Mouse (Mus musculus) CH12.LX (cell line): ENCODE results near the gene Ccnt1. TPM values are rescaled to one million over a fixed set of nuclear protein-coding genes. Genes with fewer than 3 reads are reported as not detected.

ENCODE experiments used
- DNase-seq: peaks from one replicate; pipeline ENCODE4 v3.0.0-alpha.2; 2013; ENCODE audit errors: extremely low read depth
- H3K27ac ChIP-seq: 2 replicates; pipeline ENCODE4 v1.5.1; 2012; ENCODE audit warnings: low read depth, mild to moderate bottlenecking, control low read depth, moderate library complexity; ENCODE audit not compliant: insufficient read depth
- H3K27me3 ChIP-seq: replicated peaks from 2 replicates; pipeline ENCODE3; 2012; ENCODE audit warnings: inconsistent platforms
- H3K36me3 ChIP-seq, 2 experiments: replicated peaks in 1 of 2; 2 replicates each; pipeline versions ENCODE3 to v1.6.1; 2012; ENCODE audit warnings: inconsistent platforms in 1 of 2, low read length in 1 of 2, mild to moderate bottlenecking in 1 of 2, mixed read lengths in 1 of 2, moderate library complexity in 1 of 2; ENCODE audit not compliant: control insufficient read depth in 1 of 2, insufficient read depth in 1 of 2
- H3K4me1 ChIP-seq, 2 experiments: 2 replicates each; pipeline ENCODE4 v1.6.1; 2012; ENCODE audit warnings: inconsistent platforms in 1 of 2, moderate library complexity in 1 of 2; ENCODE audit not compliant: insufficient read depth in 2 of 2, control insufficient read depth in 1 of 2
- H3K4me2 ChIP-seq: 2 replicates; pipeline ENCODE4 v1.6.1; 2012; ENCODE audit warnings: low read depth, mild to moderate bottlenecking, control low read depth; ENCODE audit not compliant: poor library complexity, insufficient read depth, severe bottlenecking
- H3K4me3 ChIP-seq, 3 experiments: fragments of 150-350 bp in 1 of 3; sonication (generic) in 1 of 3; replicated peaks in 1 of 3; 2 replicates each; pipeline versions ENCODE3 to v1.5.1; 2011 to 2012; ENCODE audit warnings: low read depth in 2 of 3, low read length in 2 of 3, mild to moderate bottlenecking in 2 of 3, moderate library complexity in 2 of 3, control low read depth in 1 of 3, improper control_type of control experiment in 1 of 3, inconsistent platforms in 1 of 3, mixed read lengths in 1 of 3; ENCODE audit not compliant: poor library complexity in 1 of 3
- H3K79me2 ChIP-seq: replicated peaks from 2 replicates; pipeline ENCODE4 v1.6.1; 2012; ENCODE audit warnings: mild to moderate bottlenecking, moderate library complexity; ENCODE audit not compliant: control insufficient read depth, poor library complexity, insufficient read depth, severe bottlenecking; ENCODE audit errors: extremely low read depth
- H3K9ac ChIP-seq: 2 replicates; pipeline ENCODE4 v1.6.1; 2012; ENCODE audit warnings: low read depth, mild to moderate bottlenecking, control low read depth, moderate library complexity; ENCODE audit not compliant: insufficient read depth
- H3K9me3 ChIP-seq: replicated peaks from 2 replicates; pipeline ENCODE3; 2012; ENCODE audit warnings: low read length, inconsistent platforms, mixed read lengths
- CHD1 ChIP-seq: IDR thresholded peaks from 2 replicates; pipeline ENCODE4 v1.6.1; 2012; ENCODE audit warnings: low read depth, low read length, improper control_type of control experiment, inconsistent platforms
- CHD2 ChIP-seq: IDR thresholded peaks from 2 replicates; pipeline ENCODE4 v1.6.1; 2011; ENCODE audit warnings: low read length, improper control_type of control experiment
- CTCF ChIP-seq, 2 experiments: IDR thresholded peaks in 1 of 2; conservative IDR thresholded peaks in 1 of 2; 2 replicates each; pipeline ENCODE4 v1.5.1; 2011 to 2012; ENCODE audit warnings: low read depth in 2 of 2, low read length in 2 of 2, improper control_type of control experiment in 1 of 2, inconsistent platforms in 1 of 2, mild to moderate bottlenecking in 1 of 2, moderate library complexity in 1 of 2
- E2F4 ChIP-seq: IDR thresholded peaks from 2 replicates; pipeline ENCODE4 v1.6.1; 2011; ENCODE audit warnings: low read depth, low read length, improper control_type of control experiment; ENCODE audit not compliant: insufficient replicate concordance
- ELF1 ChIP-seq: IDR thresholded peaks from 2 replicates; pipeline ENCODE4 v1.6.1; 2014; ENCODE audit warnings: low read depth, mild to moderate bottlenecking, inconsistent platforms, low read length, improper control_type of control experiment
- ETS1 ChIP-seq: conservative IDR thresholded peaks from 2 replicates; pipeline ENCODE4 v1.6.1; 2012; ENCODE audit warnings: low read depth, mild to moderate bottlenecking, inconsistent platforms, low read length, improper control_type of control experiment, moderate library complexity
- IRF4 ChIP-seq: IDR thresholded peaks from 2 replicates; pipeline ENCODE4 v1.6.1; 2014; ENCODE audit warnings: low read depth, mild to moderate bottlenecking, inconsistent platforms, low read length, improper control_type of control experiment
- JUN ChIP-seq: IDR thresholded peaks from 2 replicates; pipeline ENCODE4 v1.6.1; 2011; ENCODE audit warnings: low read depth, mild to moderate bottlenecking, low read length, improper control_type of control experiment, moderate library complexity; ENCODE audit not compliant: insufficient read depth
- JUND ChIP-seq: conservative IDR thresholded peaks from 2 replicates; pipeline ENCODE4 v1.6.1; 2011; ENCODE audit warnings: low read depth, low read length, improper control_type of control experiment
- KAT2A ChIP-seq: IDR thresholded peaks from 2 replicates; pipeline ENCODE4 v1.6.1; 2012; ENCODE audit warnings: low read length, improper control_type of control experiment, inconsistent platforms; ENCODE audit not compliant: insufficient replicate concordance
- MAFK ChIP-seq: IDR thresholded peaks from 2 replicates; pipeline ENCODE4 v1.6.1; 2011; ENCODE audit warnings: low read length, improper control_type of control experiment; ENCODE audit not compliant: insufficient replicate concordance
- MAX ChIP-seq: IDR thresholded peaks from 2 replicates; pipeline ENCODE4 v1.6.1; 2011; ENCODE audit warnings: low read length, improper control_type of control experiment
- MAZ ChIP-seq: IDR thresholded peaks from 2 replicates; pipeline ENCODE4 v1.6.1; 2012; ENCODE audit warnings: low read depth, mild to moderate bottlenecking, inconsistent platforms, low read length, improper control_type of control experiment, moderate library complexity
- MEF2A ChIP-seq: IDR thresholded peaks from 2 replicates; pipeline ENCODE4 v1.6.1; 2014; ENCODE audit warnings: low read depth, mild to moderate bottlenecking, inconsistent platforms, low read length, improper control_type of control experiment, borderline replicate concordance
- MXI1 ChIP-seq: IDR thresholded peaks from 2 replicates; pipeline ENCODE4 v1.6.1; 2011; ENCODE audit warnings: mild to moderate bottlenecking, low read depth, low read length, improper control_type of control experiment
- MYC ChIP-seq: IDR thresholded peaks from 2 replicates; pipeline ENCODE4 v1.6.1; 2011; ENCODE audit warnings: low read depth, mild to moderate bottlenecking, improper control_type of control experiment, low read length
- NELFE ChIP-seq: IDR thresholded peaks from 2 replicates; pipeline ENCODE4 v1.6.1; 2011; ENCODE audit warnings: low read depth, low read length, improper control_type of control experiment
- NRF1 ChIP-seq: IDR thresholded peaks from 2 replicates; pipeline ENCODE4 v1.6.1; 2014; ENCODE audit warnings: low read depth, mild to moderate bottlenecking, inconsistent platforms, low read length, improper control_type of control experiment, moderate library complexity
- PAX5 ChIP-seq: IDR thresholded peaks from 2 replicates; pipeline ENCODE4 v1.6.1; 2012; ENCODE audit warnings: low read length, inconsistent platforms, mixed read lengths
- POLR2A ChIP-seq: IDR thresholded peaks from 2 replicates; pipeline ENCODE4 v1.6.1; 2011; ENCODE audit warnings: low read depth, mild to moderate bottlenecking, improper control_type of control experiment, low read length
- RAD21 ChIP-seq: IDR thresholded peaks from 2 replicates; pipeline ENCODE4 v1.6.1; 2011; ENCODE audit warnings: low read depth, mild to moderate bottlenecking, low read length, improper control_type of control experiment, moderate library complexity
- RCOR1 ChIP-seq: conservative IDR thresholded peaks from 2 replicates; pipeline ENCODE4 v1.6.1; 2012; ENCODE audit warnings: low read depth, mild to moderate bottlenecking, inconsistent platforms, low read length, improper control_type of control experiment
- SMC3 ChIP-seq: IDR thresholded peaks from 2 replicates; pipeline ENCODE4 v1.6.1; 2011; ENCODE audit warnings: low read depth, low read length, improper control_type of control experiment
- TCF12 ChIP-seq: IDR thresholded peaks from 2 replicates; pipeline ENCODE4 v1.6.1; 2014; ENCODE audit warnings: low read depth, mild to moderate bottlenecking, inconsistent platforms, low read length, improper control_type of control experiment
- UBTF ChIP-seq: IDR thresholded peaks from 2 replicates; pipeline ENCODE4 v1.6.1; 2012; ENCODE audit warnings: low read depth, mild to moderate bottlenecking, inconsistent platforms, low read length, improper control_type of control experiment, moderate library complexity
- USF2 ChIP-seq: conservative IDR thresholded peaks from 2 replicates; pipeline ENCODE4 v1.6.1; 2011; ENCODE audit warnings: low read depth, low read length, improper control_type of control experiment
- ZC3H11A ChIP-seq: IDR thresholded peaks from 2 replicates; pipeline ENCODE4 v1.6.1; 2012; ENCODE audit warnings: low read depth, mild to moderate bottlenecking, inconsistent platforms, low read length, improper control_type of control experiment
- ZKSCAN1 ChIP-seq: IDR thresholded peaks from 2 replicates; pipeline ENCODE4 v1.6.1; 2012; ENCODE audit warnings: low read depth, inconsistent platforms, low read length, improper control_type of control experiment, borderline replicate concordance
- ZMIZ1 ChIP-seq: IDR thresholded peaks from 2 replicates; pipeline ENCODE4 v1.6.1; 2012; ENCODE audit warnings: low read depth, mild to moderate bottlenecking, inconsistent platforms, low read length, improper control_type of control experiment
- dilution Hi-C: fragments of 300-500 bp; cut with MboI; formaldehyde crosslinking; loops from 2 replicates; pipeline ENCODE4 v1.14.3; 2020; ENCODE audit warnings: low sequenced_read_pairs; ENCODE audit not compliant: extremely low pct_unique_long_range_greater_than_20kb, extremely low pct_ligation_motif_present
- in situ Hi-C: fragments of 300-500 bp; cut with MboI; formaldehyde crosslinking; loops from 3 replicates; pipeline ENCODE4 v1.14.3; 2019; ENCODE audit warnings: low sequenced_read_pairs, low pct_ligation_motif_present, low pct_unique_long_range_greater_than_20kb, mixed read lengths
- polyA plus RNA-seq: library from polyadenylated mRNA; unstranded; fragments of >175 nt; gene quantifications from 2 replicates; pipeline ENCODE4 v1.2.1, GENCODE M21; 2012; ENCODE audit warnings: low read depth; ENCODE audit not compliant: insufficient read length
- total RNA-seq, 2 experiments: library from RNA; depleted of rRNA; stranded (reverse); fragments of 300-350 nt in 1 of 2; fragments of >200 nt in 1 of 2; gene quantifications; 2 replicates each; pipeline ENCODE4 v1.2.3; 2012 to 2014

The Ccnt1 gene
- total and polyA plus RNA-seq, 3 experiments: 36.8 to 73.3 (median 41.3) TPM

GRCm38 (mm10) chr15:98566973-98567277, 3.8 kb downstream of the Ccnt1 start (continued):
- TF ChIP-seq NRF1: no peak
- TF ChIP-seq, all 38 proteins: peak for 6

GRCm38 (mm10) chr15:98557186-98557585, 13.5 kb downstream of the Ccnt1 start:
- peaks cover 56% of the 10 kb centered on the region for H3K79me2 ChIP-seq
- dilution Hi-C loops: no loop called here
- no peak overlapping the region for H3K9ac ChIP-seq
- H3K4me3 ChIP-seq: no peak overlapping the region
- peaks cover 45 to 82% of the 10 kb centered on the region in 2 experiments for H3K36me3 ChIP-seq
- peaks cover 2 to 9% of the 10 kb centered on the region in 2 experiments; a peak in 1 of 4 replicates for H3K4me1 ChIP-seq
- H3K27ac ChIP-seq: no peak overlapping the region
- H3K4me2 ChIP-seq: no peak overlapping the region
- in situ Hi-C loops: no loop called here
- H3K27me3 ChIP-seq: no peaks in the 10 kb centered on the region
- DNase-seq: no peak
- TF ChIP-seq CHD2 (no peak), ZKSCAN1 (no peak), TCF12 (no peak), CHD1 (no peak), JUN (no peak), MAZ (no peak), ELF1 (no peak), JUND (no peak), E2F4 (no peak), SMC3 (no peak), NELFE (no peak), KAT2A (no peak), PAX5 (no peak), MYC (no peak), MEF2A (no peak), MAX (no peak), MXI1 (no peak), UBTF (no peak), POLR2A (no peak)
- H3K9me3 ChIP-seq: no peaks in the 10 kb centered on the region

- Histone ChIP-seq H3K4me2 (no peak overlapping the region), H3K4me1 (no peaks in the 10 kb centered on the region), H3K79me2 (peaks cover 43% of the 10 kb centered on the region), H3K9ac (no peak overlapping the region), H3K9me3 (no peaks in the 10 kb centered on the region), H3K27ac (no peak overlapping the region), H3K27me3 (no peaks in the 10 kb centered on the region), H3K36me3 (peaks cover 53 to 85% of the 10 kb centered on the region in 2 experiments), H3K4me3 (no peak overlapping the region)
- dilution Hi-C loops (no loop called here), in situ Hi-C loops (no loop called here)
- DNase-seq: no peak
- no peak for TF ChIP-seq IRF4
- no peak for TF ChIP-seq UBTF
- TF ChIP-seq RAD21: no peak
- TF ChIP-seq MYC: no peak
- no peak for TF ChIP-seq USF2
- no peak for TF ChIP-seq MXI1
- TF ChIP-seq ZKSCAN1: no peak
- no peak for TF ChIP-seq PAX5
- no peak for TF ChIP-seq ETS1
- TF ChIP-seq ZC3H11A: no peak
- TF ChIP-seq JUN: no peak
- TF ChIP-seq CTCF (conservative IDR thresholded peaks at IDR 0.05 in 1 of 2, IDR thresholded peaks at IDR 0.05 in 1 of 2; ENCODE audit: low read depth in 2 of 2, low read length in 2 of 2): no peak
- no peak for TF ChIP-seq CHD1
- no peak for TF ChIP-seq MAFK
- no peak for TF ChIP-seq RCOR1
- no peak for TF ChIP-seq MEF2A
- no peak for TF ChIP-seq ZMIZ1
- no peak for TF ChIP-seq TCF12
These were observed 14.8 kb downstream of the Ccnt1 start for GRCm38 (mm10) chr15:98555881-98556280.
